ENCODE assay signal across 35 mouse cellular contexts in genomic region chr2:122618719-122619118, GRCm38 (mm10). TPM values are rescaled to one million over a fixed set of nuclear protein-coding genes. Genes with fewer than 3 reads are reported as not detected.
DNase-seq lines count a peak whose midpoint lies in the region; ATAC-seq lines count a peak whose summit lies in the region.
"Had no signal": no experiment of that assay in that cellular context is flagged by ENCODE, and none has a peak within 500 bp of the region (broad histone marks: within the 10 kb centered on the region; RNA-seq: fewer than 3 reads in every experiment).

No protein-coding gene starts in this region.

- no peak overlapping the region for H3K27ac ChIP-seq in midbrain, embryonic 10.5 days (replicated peaks)
- H3K27ac ChIP-seq in midbrain, embryonic 15.5 days: no peak overlapping the region
- no peak overlapping the region for H3K27ac ChIP-seq in midbrain, embryonic 13.5 days
- H3K27ac ChIP-seq: embryonic facial prominence, embryonic 10.5 days; embryonic facial prominence, embryonic 15.5 days; forebrain, embryonic 12.5 days; kidney, postnatal 0 days; limb, embryonic 12.5 days; liver, embryonic 15.5 days; lung, embryonic 15.5 days; stomach, embryonic 15.5 days had no signal

- no peaks in the 10 kb centered on the region for H3K9me3 ChIP-seq in midbrain, embryonic 10.5 days (replicated peaks)
- H3K9me3 ChIP-seq in midbrain, embryonic 15.5 days: no peaks in the 10 kb centered on the region
- no peaks in the 10 kb centered on the region for H3K9me3 ChIP-seq in midbrain, embryonic 13.5 days
- H3K9me3 ChIP-seq: embryonic facial prominence, embryonic 10.5 days; embryonic facial prominence, embryonic 15.5 days; forebrain, embryonic 12.5 days; limb, embryonic 12.5 days; liver, embryonic 15.5 days; lung, embryonic 15.5 days; stomach, embryonic 15.5 days had no signal

- no peak overlapping the region for H3K4me2 ChIP-seq in midbrain, embryonic 15.5 days
- no peak overlapping the region for H3K4me2 ChIP-seq in midbrain, embryonic 13.5 days (replicated peaks)
- H3K4me2 ChIP-seq: embryonic facial prominence, embryonic 15.5 days; forebrain, embryonic 12.5 days; heart, embryonic 11.5 days; limb, embryonic 12.5 days; liver, embryonic 15.5 days; lung, embryonic 15.5 days; stomach, embryonic 15.5 days had no signal

- DNase-seq in heart, adult 11 months: peak; percentile 27
- DNase-seq in heart, postnatal 10 days: no peak
- peak; percentile 41 for DNase-seq in midbrain, embryonic 10.5 days (ENCODE audit: low spot score)
- DNase-seq in embryo, embryonic 11 days: peak; percentile 16
- no peak for DNase-seq in urinary bladder, postnatal 4 days (ENCODE audit: low spot score in 2 of 2)
- DNase-seq: adrenal gland, postnatal 10 days; cerebellum, adult 11 months; cerebellum, adult 9-10 months; cerebellum, postnatal 36 days; gastrocnemius, postnatal 25 days; heart, adult 18-20 months; heart, postnatal 4 days; kidney, adult 8-10 months; kidney, postnatal 4 days; layer of hippocampus, adult 9-11 months; thymus, adult 2 months; thymus, postnatal 36 days had no signal

- no peaks in the 10 kb centered on the region for H3K27me3 ChIP-seq in midbrain, embryonic 10.5 days (ENCODE audit: low read depth, poor library complexity, severe bottlenecking)
- H3K27me3 ChIP-seq in midbrain, embryonic 15.5 days (replicated peaks): no peaks in the 10 kb centered on the region
- no peaks in the 10 kb centered on the region for H3K27me3 ChIP-seq in midbrain, embryonic 13.5 days
- H3K27me3 ChIP-seq: embryonic facial prominence, embryonic 15.5 days; forebrain, embryonic 12.5 days; liver, embryonic 15.5 days; lung, embryonic 15.5 days; stomach, embryonic 15.5 days had no signal

- WGBS in midbrain, embryonic 10.5 days: 24% methylated on average over 4 of the region's 4 CpGs
- 16% methylated on average over 4 of the region's 4 CpGs for WGBS in midbrain, embryonic 15.5 days
- 15% methylated on average over 4 of the region's 4 CpGs for WGBS in midbrain, embryonic 13.5 days

- H3K36me3 ChIP-seq in midbrain, embryonic 10.5 days: no peaks in the 10 kb centered on the region
- H3K36me3 ChIP-seq in midbrain, embryonic 15.5 days (replicated peaks): no peaks in the 10 kb centered on the region
- H3K36me3 ChIP-seq in midbrain, embryonic 13.5 days: no peaks in the 10 kb centered on the region
- H3K36me3 ChIP-seq: embryonic facial prominence, embryonic 10.5 days; embryonic facial prominence, embryonic 15.5 days; forebrain, embryonic 12.5 days; limb, embryonic 12.5 days; liver, embryonic 15.5 days; lung, embryonic 15.5 days; stomach, embryonic 15.5 days had no signal

- ATAC-seq in midbrain, embryonic 15.5 days (replicated peaks): no peak; the same call in 1 of the 2 replicates
- ATAC-seq in midbrain, embryonic 13.5 days: peak; percentile 65; the same call in 1 of the 2 replicates
- no peak for ATAC-seq in inflammation-experienced regulatory T-cells, adult 6 months
- ATAC-seq: Patski had no signal

- intact Hi-C loops in heart, postnatal 10 days (cut with DNase I): no loop called here

- peaks cover 24% of the 10 kb centered on the region for H3K4me1 ChIP-seq in midbrain, embryonic 10.5 days
- no peaks in the 10 kb centered on the region for H3K4me1 ChIP-seq in midbrain, embryonic 15.5 days
- H3K4me1 ChIP-seq in midbrain, embryonic 13.5 days (replicated peaks): peaks cover 5% of the 10 kb centered on the region; the same call in 1 of the 2 replicates
- H3K4me1 ChIP-seq: embryonic facial prominence, embryonic 10.5 days; embryonic facial prominence, embryonic 15.5 days; limb, embryonic 12.5 days; liver, embryonic 15.5 days; lung, embryonic 15.5 days; stomach, embryonic 15.5 days had no signal

- no peak overlapping the region for H3K4me3 ChIP-seq in midbrain, embryonic 10.5 days
- H3K4me3 ChIP-seq in midbrain, embryonic 15.5 days: no peak overlapping the region
- no peak overlapping the region for H3K4me3 ChIP-seq in midbrain, embryonic 13.5 days (replicated peaks)
- H3K4me3 ChIP-seq: embryonic facial prominence, embryonic 10.5 days; embryonic facial prominence, embryonic 15.5 days; forebrain, embryonic 12.5 days; limb, embryonic 12.5 days; liver, embryonic 15.5 days; lung, embryonic 15.5 days; stomach, embryonic 15.5 days had no signal

- H3K9ac ChIP-seq in midbrain, embryonic 15.5 days: no peak overlapping the region
- no peak overlapping the region for H3K9ac ChIP-seq in midbrain, embryonic 13.5 days (replicated peaks)
- H3K9ac ChIP-seq: embryonic facial prominence, embryonic 15.5 days; forebrain, embryonic 12.5 days; limb, embryonic 12.5 days; liver, embryonic 15.5 days; lung, embryonic 15.5 days; stomach, embryonic 15.5 days had no signal

RNA-seq across cellular contexts. Expression of gene Gatm, which starts 7.6 kb away (rescaled TPM):
- total RNA-seq in heart, postnatal 10 days (2021): 1 to 10 TPM; 7.5 to 8.2 TPM
- polyA plus RNA-seq in midbrain, embryonic 10.5 days (2016; fragmentation: Nextera tagmentation; extraction: Ambion mirVana): 20.5 and 21.5 TPM in 2 replicates
- 36.8 and 43.0 TPM in 2 replicates for polyA plus RNA-seq in midbrain, embryonic 15.5 days (2015; fragmentation: Nextera tagmentation; extraction: Ambion mirVana)
- polyA plus RNA-seq in midbrain, embryonic 13.5 days (2015; fragmentation: Nextera tagmentation; extraction: Ambion mirVana): 21.8 and 25.7 TPM in 2 replicates
- polyA plus RNA-seq in inflammation-experienced regulatory T-cells, adult 6 months (2017; shearing (Covaris generic)): 1 to 10 TPM in 1 of 3 experiments, under 1 TPM in 2; 0.32 to 1.7 (median 0.46) TPM
- total RNA-seq: MEL had no signal

RNA-seq across cellular contexts. Expression of gene AA467197, which starts 18.1 kb away (rescaled TPM):
- total RNA-seq in heart, postnatal 10 days (2021): under 1 TPM in 1 of 2 experiments, not detected in 1; 0.45 TPM
- 0.35 and 0.41 TPM in 2 replicates for polyA plus RNA-seq in midbrain, embryonic 10.5 days (2016; fragmentation: Nextera tagmentation; extraction: Ambion mirVana)
- 0.31 TPM in 2 replicates for polyA plus RNA-seq in midbrain, embryonic 15.5 days (2015; fragmentation: Nextera tagmentation; extraction: Ambion mirVana)
- polyA plus RNA-seq in midbrain, embryonic 13.5 days (2015; fragmentation: Nextera tagmentation; extraction: Ambion mirVana): 0.62 TPM in 1 of 2 replicates, not detected in the other
- polyA plus RNA-seq in inflammation-experienced regulatory T-cells, adult 6 months (2017; shearing (Covaris generic)): 1 to 10 TPM in 1 of 3 experiments, not detected in 2; 5.0 TPM
- total RNA-seq: gastrocnemius, adult 18-20 months; gastrocnemius, postnatal 25 days; left cerebral cortex, postnatal 25 days; liver, adult 2 months; MEL; monocyte, adult 5-6 weeks had no signal
- polyA plus RNA-seq: liver, adult 2 months had no signal

Comparison
In these comparisons a context has a peak if more than half of its experiments do, and no peak if none do; other contexts are left out.
1. DNase-seq: peak in heart, adult 11 months (single experiment), midbrain, embryonic 10.5 days (single experiment) and embryo, embryonic 11 days (single experiment); none in heart, postnatal 10 days (0 of 2) and urinary bladder, postnatal 4 days (0 of 2).